Mouse (Mus musculus): ENCODE results near the gene Ccnjl.

The Ccnjl gene

DNA sequence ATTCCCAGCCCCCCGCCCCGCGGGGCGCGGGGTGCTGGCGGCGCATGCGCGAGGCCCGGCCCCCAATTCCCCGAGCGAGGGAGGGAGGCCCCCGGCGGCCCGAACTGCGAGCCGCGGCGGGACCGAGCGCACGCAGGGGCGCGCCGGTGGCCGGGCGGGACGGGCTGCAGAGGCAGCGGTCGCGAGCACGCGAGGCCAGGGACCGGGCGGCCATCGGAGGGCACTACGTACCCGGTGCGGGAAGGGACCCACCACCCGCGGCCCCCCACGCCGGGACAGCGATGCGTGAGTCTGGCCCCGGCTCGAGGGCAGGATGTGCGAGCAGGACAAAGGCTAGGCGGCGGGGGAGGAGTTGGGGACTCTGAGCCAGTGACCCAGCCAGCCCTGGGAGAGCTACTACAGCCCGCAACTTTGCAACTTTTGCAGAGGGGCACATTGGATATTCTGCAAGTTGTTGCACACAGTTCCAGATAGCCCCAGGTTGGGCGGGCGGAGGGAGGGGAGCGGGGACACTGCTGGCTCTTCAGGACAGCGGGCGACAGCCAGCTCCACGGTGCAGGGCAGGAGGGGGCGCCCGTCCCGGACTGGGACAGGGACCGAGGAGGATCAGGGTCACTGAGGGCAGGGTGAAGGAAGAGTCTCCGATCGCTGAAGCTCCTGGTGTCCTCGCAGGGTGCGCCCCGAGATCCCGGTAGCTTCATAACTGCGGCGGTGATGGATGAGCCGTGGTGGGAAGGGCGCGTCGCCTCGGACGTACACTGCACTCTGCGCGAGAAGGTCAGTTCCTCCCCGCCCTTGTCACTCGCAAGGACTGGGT lies at the start of gene Ccnjl:
TSS of gene Ccnjl (plus strand) at position 102 of the 817 bp plus-strand sequence.
- DNase-seq, result peak; percentile 61 to 67

DNA sequence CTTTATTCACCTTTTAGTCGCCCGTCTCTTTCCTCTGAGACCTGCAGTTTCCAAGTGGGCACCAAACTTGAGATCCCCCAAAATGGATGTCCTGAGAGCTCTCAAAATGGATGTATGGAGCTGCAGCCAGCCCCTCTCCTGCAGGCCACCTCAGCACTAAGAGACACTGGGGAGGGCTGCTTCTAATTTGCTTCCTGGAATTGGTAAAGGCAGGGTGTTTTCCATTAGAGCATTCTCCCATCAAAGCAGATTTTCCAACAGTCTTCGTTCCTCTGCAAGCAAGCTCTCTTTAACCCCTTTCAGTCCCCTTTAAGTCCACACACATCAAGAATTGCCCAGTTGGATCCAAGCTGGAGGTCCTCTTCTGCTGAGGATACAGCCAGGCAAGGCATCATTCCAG lies 49.2 kb upstream of the Ccnjl start:
- DNase-seq, result no peak

DNA sequence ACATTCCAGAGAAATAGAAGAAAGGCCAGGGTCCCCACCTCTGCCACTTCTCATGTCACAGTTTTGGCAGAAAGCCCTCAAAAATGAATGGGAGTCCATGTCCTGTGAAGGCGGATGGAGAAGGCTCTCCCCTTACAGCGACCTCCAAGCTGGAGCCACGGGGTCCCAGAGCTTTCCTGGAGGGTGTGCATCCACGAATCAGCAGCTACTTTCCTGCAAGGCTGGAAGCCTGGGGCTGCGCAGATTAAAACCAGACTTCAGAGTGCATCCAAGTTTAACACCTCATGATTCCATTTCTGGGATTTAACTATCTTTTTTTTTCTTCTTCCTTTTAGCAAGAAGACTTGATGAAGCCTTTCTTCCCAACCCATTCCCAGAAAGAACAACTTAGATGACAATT lies 48.0 kb upstream of the Ccnjl start:
- no peak for DNase-seq

DNA sequence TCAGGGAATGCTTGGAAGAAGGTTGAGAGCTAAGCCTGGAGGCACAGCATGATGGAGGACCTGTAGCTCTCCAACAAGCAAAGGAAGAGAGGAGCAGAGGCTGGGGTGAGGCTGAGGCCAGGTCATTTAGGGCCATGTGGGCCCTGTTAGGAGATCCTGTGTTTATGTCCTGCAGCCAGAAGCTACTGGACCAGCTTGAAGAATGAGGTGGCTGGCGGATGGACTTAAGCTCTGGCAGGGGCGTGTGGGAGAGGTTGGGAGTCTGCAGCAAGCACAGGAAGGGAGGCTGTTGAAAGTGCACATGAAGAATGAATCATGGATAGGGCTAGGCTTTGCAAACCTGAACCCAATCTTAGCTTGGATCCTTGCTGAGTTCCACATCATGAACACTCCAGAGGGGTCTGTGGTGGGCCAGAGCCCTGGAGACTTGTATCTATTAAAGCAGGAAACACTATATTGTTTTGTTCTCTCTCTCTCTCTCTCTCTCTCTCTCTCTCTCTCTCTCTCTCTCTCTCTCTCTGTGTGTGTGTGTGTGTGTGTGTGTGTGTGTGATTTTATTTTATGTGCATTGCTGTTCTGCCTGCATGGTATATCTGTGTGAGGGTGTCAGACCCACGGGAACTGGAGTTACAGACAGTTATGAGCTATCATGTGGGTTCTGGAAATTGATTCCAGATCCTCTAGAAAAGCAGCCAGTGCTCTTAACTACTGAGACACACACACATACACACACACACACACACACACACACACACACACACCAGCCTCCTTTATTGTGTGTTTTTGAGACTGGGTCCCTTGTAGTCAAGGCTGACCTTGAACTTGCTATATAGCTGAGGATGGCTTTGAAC lies 46.7 kb upstream of the Ccnjl start:
- DNase-seq, result no peak

DNA sequence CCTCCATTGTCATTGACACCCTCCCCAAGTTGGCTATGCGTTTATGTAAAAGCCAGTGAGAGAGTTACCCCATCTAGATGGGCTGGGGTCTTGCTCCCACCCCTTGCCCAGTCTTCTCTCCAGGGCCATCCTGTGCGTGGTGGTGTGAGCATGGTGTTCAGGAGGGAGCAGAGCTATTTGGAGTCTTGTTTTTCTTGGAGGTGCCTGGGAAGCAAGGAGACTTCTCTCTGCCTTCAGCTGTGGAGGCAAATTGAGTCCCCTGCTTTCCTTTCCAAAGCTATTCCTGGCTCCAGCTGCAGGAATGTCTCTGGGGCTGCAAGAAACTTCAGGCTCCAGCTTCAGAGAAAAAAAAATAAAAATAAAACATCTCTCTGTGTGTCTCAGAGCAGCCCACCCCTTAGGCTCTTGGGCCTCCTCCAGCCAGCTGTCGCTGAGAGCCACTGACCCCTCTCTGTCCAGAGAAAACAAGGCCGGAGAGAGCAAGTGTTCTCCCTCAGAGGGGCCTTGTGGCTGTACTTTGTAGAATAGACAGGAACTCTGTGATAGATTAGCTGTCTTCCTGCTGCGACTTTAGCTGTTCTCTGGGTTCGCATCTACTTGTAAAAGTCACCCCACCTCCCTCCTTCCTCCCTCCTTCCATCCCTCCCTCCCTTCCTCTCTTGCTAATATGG lies 45.3 kb upstream of the Ccnjl start:
- peak; percentile 46 to 72 for DNase-seq

DNA sequence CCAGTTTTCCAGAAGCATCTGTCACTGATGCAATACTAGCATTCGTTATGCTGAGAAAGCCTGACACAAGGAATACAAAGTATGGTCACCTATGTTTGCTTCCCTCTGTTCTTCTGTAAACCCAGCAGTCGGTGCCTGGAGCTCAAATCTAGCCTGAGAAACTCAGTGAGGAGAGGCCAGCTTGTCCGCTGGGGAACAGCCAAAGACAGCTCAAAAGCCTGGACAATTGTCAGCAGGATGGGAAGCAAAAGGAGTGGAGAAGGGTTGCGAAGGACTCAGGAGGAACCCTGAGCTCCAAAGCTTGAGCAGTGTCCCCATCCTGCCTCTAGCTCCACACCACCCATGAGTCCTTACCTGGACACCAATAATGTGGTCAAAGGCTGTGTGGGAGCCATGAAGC lies 44.5 kb upstream of the Ccnjl start:
- no peak for DNase-seq

DNA sequence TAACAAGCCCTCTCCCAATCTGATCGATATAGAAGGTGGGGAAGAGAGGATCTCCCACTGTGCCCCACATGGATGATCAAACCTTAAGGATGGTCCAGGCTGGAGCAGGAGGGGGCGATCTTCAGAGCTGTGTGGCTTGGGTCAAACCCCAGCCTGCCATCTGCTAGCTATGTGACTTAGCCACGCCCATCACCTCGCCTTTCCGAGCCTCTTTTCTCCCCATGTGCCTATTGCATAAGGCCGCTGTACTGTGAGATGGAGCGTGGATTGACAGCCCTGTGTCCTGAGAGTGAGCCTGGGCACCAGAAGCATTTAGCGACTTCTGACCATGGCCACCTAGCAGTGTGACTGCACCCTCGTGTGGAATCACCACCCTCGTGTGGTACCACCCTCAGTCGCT lies 43.9 kb upstream of the Ccnjl start:
- no peak for DNase-seq

DNA sequence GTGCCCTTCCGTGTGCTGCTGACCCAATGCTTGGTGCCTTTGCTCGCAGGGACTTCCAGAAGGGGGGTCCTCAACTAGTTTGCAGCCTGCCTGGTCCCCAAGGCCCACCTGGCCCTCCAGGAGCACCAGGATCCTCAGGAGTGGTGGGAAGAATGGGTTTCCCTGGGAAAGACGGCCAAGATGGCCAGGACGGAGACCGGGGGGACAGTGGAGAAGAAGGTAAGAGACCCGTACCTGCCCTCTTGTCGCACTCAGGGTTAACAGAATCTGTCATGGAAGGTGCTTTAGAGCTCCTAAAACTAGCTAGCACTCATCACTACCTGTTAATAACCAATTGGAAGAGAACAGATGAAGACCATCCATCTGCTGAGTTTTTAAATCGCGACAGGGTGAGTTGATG lies 42.7 kb upstream of the Ccnjl start:
- no peak for DNase-seq

DNA sequence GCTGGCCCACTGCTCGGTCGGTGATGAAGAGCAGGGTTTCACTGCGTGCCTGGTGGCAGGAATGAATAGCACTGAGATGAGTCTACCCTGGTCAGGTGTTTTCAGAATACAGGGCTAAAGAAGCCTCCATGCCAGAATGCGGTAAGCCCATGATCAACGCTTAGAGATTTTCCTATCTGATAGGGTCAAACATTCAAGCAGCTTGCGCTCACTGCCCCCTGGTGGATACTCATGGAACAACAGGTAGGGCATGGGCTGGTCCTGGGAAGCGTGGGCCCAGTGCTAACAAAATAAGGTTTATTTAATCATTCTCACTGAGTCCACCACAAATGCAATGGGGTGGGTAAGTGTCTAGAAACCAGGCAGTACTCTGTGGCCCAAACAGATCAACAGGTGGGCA lies 35.9 kb upstream of the Ccnjl start:
- peak; percentile 75 to 86 for DNase-seq

DNA sequence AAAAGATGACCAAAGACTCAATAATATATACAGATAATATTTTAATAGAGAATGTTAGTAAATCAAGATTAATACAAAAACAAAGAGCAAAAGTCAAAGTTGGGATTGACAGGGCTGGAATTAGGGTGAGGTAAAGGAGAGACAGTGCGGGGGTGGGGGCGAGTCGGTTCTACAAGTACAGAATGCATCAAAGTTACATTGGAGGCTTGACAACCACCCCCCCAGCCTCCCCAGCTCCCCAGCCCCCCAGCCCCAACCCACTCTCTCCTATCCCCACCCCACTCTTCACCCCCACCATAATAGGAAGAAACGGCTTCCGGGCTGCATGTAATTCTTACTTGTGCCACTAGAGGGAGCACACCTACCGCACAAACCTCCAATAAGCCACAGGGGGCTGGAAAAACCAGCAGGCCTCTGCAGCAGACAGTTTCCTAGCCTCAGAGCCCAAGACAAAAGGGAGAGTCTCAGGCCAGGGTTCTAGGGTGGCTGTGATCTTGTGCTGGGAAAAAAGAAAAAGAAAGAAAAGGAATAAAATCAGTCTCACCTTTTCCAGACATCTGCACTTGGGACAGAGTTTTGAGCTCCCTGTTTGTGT lies 34.7 kb upstream of the Ccnjl start:
- peak; percentile 58 to 75 for DNase-seq

DNA sequence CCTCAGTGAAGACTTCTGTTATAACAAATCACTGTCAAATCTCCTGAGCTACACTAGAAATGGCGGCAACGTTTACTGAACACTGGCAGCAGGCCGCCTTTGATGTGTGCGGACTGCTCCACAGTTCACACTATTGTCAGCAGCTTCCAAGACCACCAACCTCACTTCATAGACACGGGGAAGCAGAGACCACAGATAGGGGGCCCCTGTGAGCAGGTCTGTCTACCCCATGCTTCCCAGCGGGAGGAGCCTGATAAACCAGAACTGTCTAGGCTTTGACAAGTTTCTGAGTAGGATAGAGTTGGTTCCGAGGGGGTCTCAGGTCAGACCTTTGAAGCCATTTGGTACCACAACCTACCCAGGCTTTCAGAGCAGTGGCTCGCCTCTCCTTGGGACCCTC lies 33.5 kb upstream of the Ccnjl start:
- DNase-seq, result no peak

DNA sequence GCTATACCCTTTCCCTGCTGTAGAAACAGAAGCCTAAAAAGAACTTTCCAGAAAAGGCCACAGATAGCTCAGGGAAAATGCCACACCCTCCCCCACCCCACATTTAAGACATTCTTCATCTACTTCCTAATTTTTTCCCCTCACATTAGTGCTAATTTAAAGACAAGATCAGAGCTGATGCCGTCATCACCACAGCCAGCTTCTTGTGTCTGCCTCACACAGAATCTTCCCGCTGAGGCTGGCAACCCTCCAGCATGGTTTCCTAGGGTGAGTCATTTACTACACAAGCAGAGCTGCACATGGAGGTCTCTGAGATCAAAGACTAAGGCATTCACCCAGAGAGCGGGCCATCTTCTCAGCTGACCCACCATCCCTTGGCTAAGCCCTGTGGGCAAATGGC lies 33.1 kb upstream of the Ccnjl start:
- peak; percentile 61 to 78 for DNase-seq

DNA sequence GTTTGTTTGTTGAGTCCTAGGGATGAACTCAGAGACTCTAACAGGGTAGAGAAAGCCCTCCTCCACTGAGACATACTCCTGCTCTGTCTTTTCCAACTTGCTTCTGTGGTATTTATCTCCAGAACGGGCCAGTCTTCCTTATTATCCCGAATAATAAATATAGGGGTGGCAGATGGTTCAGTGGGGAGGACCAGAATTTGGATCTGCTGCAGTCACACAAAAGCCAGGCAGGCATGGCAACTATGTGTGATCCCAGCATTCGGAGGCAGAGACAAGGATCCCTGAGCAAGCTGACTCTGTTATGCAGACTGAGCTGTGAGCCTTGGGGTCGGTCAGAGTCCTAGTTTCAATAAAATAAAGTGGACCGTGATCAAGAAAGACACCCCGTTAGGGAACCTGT lies 27.3 kb upstream of the Ccnjl start:
- no peak for DNase-seq

DNA sequence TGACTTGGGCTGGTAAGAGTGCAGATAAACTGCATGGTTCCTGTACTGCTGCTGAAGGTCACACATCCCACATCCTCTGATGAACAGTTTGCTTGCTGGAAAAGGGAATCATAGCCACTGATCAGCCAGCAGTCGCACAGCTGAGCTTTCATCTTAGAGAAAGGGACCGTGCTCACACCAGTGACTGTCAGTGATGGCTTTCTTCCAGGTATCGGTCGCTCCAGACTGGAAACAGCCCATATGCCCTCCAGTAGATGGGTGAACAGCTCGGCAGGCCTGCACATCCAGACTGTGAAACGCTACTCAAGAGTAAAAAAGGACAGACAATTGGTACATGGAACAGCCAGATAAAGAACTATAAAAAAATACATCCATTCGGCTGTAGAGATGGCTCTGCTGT lies 23.4 kb upstream of the Ccnjl start:
- no peak for DNase-seq

DNA sequence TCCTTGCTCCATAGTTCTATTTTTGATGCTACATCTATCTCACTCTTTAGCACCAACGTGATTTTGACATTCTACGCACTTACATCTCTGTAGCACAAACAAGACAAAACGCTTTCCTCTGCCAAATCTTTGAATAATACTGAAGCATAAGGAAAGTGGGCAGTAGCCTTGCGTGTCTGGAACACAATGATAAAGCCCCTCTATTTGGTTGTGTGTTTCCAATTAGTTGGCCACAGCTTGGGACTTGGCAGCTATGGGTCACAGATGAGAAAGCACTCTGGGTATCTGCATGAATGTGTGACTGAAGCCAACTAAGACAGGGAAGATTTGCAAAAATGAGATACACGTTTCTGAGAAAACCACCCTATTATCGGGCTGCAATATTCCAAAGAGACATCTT lies 20.6 kb upstream of the Ccnjl start:
- DNase-seq, result no peak

DNA sequence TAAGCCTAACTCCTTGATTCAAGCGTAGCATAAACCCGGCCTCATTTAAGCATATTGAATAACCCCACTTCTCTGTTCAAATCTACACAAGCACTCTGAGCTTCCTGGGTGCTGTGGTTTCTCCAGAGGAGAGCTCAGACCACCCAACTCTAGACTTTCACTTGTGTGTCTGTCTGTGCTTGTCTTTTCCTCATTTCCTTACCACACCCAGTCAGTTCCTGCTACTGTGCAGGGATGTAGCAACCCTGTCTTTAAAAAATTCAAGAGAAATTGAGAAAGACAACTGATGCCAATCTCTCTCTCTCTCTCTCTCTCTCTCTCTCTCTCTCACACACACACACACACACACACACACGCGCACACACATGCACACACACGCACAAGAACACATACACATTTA lies 18.7 kb upstream of the Ccnjl start:
- no peak for DNase-seq

DNA sequence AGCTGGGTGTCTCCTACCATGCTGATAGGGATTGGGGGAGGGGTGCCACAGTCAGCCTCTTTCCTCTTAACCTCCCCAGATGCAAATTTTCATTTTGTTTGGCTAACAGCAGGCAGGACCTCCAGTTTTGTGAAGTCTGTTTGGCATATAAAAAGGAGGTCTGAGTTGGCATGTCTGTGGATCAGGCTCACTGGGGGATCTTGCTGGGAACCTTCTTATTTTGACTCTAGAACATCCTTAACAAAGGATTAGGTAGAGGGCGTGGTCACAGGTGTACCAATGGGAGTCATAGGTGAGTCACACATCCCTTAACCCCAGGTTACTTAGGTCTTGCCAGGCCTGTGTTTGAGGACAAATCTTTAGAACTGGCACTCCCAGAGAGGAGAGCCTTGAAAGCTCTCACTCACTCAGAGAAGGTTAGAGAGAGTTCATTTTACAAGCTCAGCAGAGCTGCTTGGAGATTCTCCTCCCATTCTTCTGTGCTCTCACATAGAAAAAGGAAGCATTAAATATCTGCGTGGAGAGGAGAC lies 15.9 kb upstream of the Ccnjl start:
- no peak for DNase-seq

DNA sequence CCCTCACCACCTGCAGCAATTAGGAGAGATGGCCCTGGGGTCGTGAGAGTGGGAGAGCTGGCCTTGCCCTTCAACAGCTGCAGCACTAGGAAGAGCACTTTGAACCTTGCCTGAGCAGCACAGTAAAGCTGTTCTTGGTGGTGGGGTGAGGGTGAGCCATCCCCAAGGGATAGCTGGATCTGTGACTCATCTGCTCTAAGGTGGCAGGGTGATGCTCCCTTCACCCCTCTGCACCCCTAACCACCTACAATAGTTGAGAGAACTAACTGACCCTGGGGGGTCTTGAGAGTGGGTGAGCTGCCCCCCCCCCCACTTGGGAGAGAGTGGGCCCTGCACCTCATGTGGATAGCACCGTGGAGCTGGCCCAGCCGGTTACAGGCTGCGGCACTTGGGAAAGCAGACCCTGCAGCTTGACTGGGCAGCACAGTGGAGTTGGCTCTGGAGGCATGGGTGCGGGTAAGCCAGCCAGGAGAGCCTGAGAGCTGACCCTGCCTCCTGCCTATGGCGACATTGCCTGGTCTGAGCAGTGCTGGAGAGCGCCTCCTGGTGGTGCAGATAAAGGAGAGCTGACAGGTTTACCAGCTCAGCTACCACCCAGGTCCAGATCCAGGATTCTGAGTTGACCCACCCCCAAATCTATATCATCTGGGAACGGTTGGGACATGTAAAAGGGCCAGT lies 12.1 kb upstream of the Ccnjl start:
- DNase-seq, result peak; percentile 51 to 59

DNA sequence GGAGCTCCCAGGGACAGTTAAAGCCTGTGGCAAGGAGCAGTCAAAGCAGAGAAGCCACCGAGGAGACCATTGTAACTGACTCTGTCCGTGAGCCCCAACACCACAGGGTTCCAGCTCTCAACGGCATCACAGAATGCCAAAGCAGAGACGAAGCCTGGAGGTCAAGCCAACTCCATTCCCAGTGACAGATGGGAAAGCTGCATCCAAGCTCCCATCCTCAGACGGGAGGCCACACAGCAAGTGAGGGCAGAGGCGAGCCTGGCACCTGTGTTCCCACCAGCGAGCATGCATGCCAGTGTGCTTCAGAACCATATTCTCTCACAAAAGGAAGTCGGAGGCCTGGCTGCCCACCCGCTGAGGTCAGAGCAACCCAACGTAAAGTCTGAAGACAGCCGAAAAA lies 10.9 kb upstream of the Ccnjl start:
- DNase-seq, result no peak

DNA sequence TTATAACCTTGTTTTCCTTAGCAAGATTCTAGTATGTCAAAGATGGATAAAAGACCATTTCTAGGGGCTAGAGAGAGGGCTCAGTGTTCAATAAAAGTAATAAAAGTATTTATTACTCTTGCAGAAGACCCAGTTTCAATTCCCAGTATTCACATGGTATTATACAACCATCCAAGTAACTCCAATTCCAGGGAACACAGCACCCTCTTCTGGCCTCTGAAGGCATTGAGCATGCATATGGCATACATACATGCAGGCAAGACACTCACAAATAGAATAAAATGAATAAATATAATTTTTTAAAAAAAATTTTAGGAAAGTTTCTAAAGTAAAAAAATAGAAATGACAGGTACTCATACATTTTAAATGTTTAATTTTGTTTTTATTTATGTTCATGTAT lies 10.5 kb upstream of the Ccnjl start:
- no peak for DNase-seq

DNA sequence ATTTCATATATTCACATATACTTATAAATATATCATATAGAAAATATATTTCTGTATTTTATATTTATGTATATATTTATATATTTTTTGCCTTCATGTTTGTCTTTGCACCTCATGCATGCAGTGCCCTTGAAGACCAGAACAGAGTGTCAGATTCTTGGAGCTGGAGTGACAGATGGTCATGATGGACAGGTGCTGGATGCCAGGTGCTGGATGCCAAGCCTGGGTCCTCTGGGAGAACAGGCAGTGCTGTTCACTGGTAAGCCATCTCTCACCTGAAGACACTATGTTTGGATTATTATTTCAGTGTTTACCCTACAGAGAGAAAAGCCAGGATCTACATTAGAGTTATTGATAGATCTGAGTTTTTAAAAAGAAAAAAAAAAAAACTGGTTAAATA lies 9.8 kb upstream of the Ccnjl start:
- no peak for DNase-seq

DNA sequence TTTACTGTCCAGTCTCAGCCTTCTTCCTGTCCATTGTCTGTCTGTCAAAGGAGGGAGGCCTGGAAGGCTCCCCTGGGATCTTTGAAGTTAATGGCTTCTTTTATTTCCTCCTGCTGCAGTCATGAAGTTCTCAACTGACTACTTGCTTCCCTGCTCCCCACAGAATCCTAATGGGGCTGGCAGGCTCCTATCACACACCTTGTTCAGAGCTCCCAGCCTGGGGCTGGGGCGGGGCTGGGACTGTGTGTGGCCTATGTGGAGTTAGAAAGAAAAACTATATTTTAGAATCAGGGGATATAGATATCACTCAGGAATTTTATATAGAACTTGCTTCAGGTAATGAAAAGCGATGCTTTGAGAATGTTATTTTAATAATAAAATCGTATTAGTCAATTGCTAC lies 8.1 kb upstream of the Ccnjl start:
- DNase-seq, result no peak
